Mouse (Mus musculus): ENCODE data around the gene Casq2. TPM values are rescaled to one million over a fixed set of nuclear protein-coding genes. Genes with fewer than 3 reads are reported as not detected.

Casq2 gene
- total and polyA plus RNA-seq, 3 experiments, result not detected

DNA sequence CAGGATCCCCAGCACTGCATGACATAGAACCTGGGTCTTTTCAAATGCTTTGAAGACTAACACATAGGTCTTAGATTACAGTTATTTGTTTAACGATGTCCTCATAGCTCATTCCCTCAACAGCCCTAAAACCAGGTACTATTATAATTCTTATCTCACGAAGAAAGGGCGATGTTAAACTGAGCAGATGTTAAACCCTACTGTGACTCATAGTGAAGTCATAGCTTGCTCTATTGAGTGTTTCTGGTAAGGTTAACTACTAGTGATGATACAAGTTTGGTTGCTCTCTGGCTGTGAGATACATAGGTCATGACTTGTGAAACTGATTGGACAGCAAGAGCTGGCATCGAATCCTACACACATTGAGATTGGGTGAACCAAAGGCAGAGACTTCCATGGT, 56.7 kb downstream of the Casq2 start:
- Histone ChIP-seq H3K27ac (ENCODE audit: control insufficient read depth, low read depth, low read length) (no peak overlapping the region), H3K4me1 (ENCODE audit: control insufficient read depth in 1 of 2, insufficient read depth in 2 of 2, low read length in 2 of 2) (no peaks in the 10 kb centered on the region)
- TF ChIP-seq RAD21 (IDR thresholded peaks at IDR 0.05; ENCODE audit: low read depth, low read length), result no peak
- TF ChIP-seq GABPA (IDR thresholded peaks at IDR 0.05; ENCODE audit: low read depth, low read length), result no peak
- no peak for TF ChIP-seq CHD1 (IDR thresholded peaks at IDR 0.05; ENCODE audit: low read depth, low read length)
- TF ChIP-seq MAX (IDR thresholded peaks at IDR 0.05; ENCODE audit: low read length), result no peak
- no peak for TF ChIP-seq TAL1 (IDR thresholded peaks at IDR 0.05; ENCODE audit: low read length)
- TF ChIP-seq USF1 (IDR thresholded peaks at IDR 0.05; ENCODE audit: low read depth, low read length), result no peak
- TF ChIP-seq MAFK (IDR thresholded peaks at IDR 0.05; ENCODE audit: borderline replicate concordance, low read depth, low read length), result no peak
- TF ChIP-seq ZNF384 (IDR thresholded peaks at IDR 0.05; ENCODE audit: low read depth, low read length), result no peak
- no peak for TF ChIP-seq CHD2 (IDR thresholded peaks at IDR 0.05; ENCODE audit: low read length)
- no peak for TF ChIP-seq ETS1 (IDR thresholded peaks at IDR 0.05; ENCODE audit: low read depth, low read length)

DNA sequence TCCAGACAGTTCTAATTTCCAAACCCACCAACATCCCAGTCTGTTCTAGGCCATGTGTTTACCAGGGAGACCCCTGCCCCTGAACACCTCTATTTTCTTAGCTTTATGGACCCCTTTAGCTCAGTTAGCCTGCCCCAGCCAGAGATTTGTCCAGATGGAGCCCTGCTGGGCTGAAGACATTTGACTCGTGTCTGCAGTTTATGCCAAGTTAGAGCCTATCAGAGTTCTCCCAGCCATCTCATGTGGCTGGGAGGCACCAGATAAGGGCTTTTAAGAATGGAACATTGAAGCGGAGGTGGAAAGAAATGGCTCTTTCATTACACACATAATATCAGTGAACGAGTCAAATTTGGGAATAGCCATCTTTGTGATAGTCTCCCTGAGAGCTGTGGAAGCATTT, 57.3 kb downstream of the Casq2 start:
- H3K4me3 ChIP-seq (ENCODE audit: control insufficient read depth in 1 of 2, insufficient read depth in 1 of 2, low read depth in 2 of 2, low read length in 2 of 2), result no peak overlapping the region
- H3K27ac ChIP-seq (ENCODE audit: control insufficient read depth, low read depth, low read length), result no peak overlapping the region
- H3K4me1 ChIP-seq (ENCODE audit: control insufficient read depth in 1 of 2, insufficient read depth in 2 of 2, low read length in 2 of 2), result no peaks in the 10 kb centered on the region

More for the DNA sequence above, 56.7 kb downstream of the Casq2 start:
- Histone ChIP-seq H3K9ac (ENCODE audit: control insufficient read depth, low read depth, low read length, poor library complexity, severe bottlenecking) (no peak overlapping the region), H3K36me3 (ENCODE audit: control insufficient read depth in 1 of 2, insufficient read depth in 2 of 2, low read length in 2 of 2) (no peaks in the 10 kb centered on the region), H3K9me3 (replicated peaks; ENCODE audit: insufficient read depth, low read length) (no peaks in the 10 kb centered on the region), H3K4me3 (ENCODE audit: control insufficient read depth in 1 of 2, insufficient read depth in 1 of 2, low read depth in 2 of 2, low read length in 2 of 2) (no peak overlapping the region), H3K79me2 (ENCODE audit: control insufficient read depth, insufficient read depth, low read length, poor library complexity) (no peaks in the 10 kb centered on the region), H3K27me3 (ENCODE audit: control insufficient read depth in 1 of 2, insufficient read depth in 2 of 2, low read length in 2 of 2) (no peaks in the 10 kb centered on the region)
- DNase-seq (ENCODE audit: low read depth, low spot score), result no peak

DNA sequence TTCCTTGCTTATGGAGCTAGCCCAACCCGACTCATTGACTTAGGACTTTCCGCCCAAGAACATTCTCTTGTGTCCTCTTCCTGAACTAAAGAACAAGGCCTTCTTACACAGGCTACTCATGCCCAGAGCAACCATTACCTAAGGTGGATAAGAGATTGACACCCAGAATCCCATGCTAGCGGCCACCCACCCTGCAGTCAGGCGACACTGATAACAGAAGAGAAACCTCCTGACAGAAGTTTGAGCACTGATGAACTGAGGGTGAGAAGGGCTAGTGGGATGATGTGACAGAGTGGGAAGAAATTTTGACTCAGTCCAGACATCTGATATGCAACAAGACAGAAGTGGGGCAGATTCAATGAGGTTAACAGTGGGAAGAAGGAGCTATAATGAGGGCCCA, 58.2 kb downstream of the Casq2 start:
- no peak overlapping the region for H3K4me3 ChIP-seq (ENCODE audit: control insufficient read depth in 1 of 2, insufficient read depth in 1 of 2, low read depth in 2 of 2, low read length in 2 of 2)
- no peak overlapping the region for H3K9ac ChIP-seq (ENCODE audit: control insufficient read depth, low read depth, low read length, poor library complexity, severe bottlenecking)
- H3K79me2 ChIP-seq (ENCODE audit: control insufficient read depth, insufficient read depth, low read length, poor library complexity), result no peaks in the 10 kb centered on the region
- H3K9me3 ChIP-seq (replicated peaks; ENCODE audit: insufficient read depth, low read length), result no peaks in the 10 kb centered on the region
- H3K4me1 ChIP-seq (ENCODE audit: control insufficient read depth in 1 of 2, insufficient read depth in 2 of 2, low read length in 2 of 2), result no peaks in the 10 kb centered on the region
- H3K27me3 ChIP-seq (ENCODE audit: control insufficient read depth in 1 of 2, insufficient read depth in 2 of 2, low read length in 2 of 2), result no peaks in the 10 kb centered on the region
- TF ChIP-seq E2F4 (IDR thresholded peaks at IDR 0.05; ENCODE audit: borderline replicate concordance, low read depth, low read length), result no peak
- TF ChIP-seq NELFE (IDR thresholded peaks at IDR 0.05; ENCODE audit: low read depth, low read length), result no peak
- no peak for TF ChIP-seq GATA1 (IDR thresholded peaks at IDR 0.05; ENCODE audit: low read depth, low read length)
- no peak for TF ChIP-seq USF1 (IDR thresholded peaks at IDR 0.05; ENCODE audit: low read depth, low read length)
- no peak for TF ChIP-seq MYC (IDR thresholded peaks at IDR 0.05; ENCODE audit: low read depth, low read length)
- TF ChIP-seq UBTF (IDR thresholded peaks at IDR 0.05; ENCODE audit: borderline replicate concordance, insufficient read depth, low read depth, low read length), result no peak
- no peak for TF ChIP-seq MAZ (IDR thresholded peaks at IDR 0.05; ENCODE audit: low read depth, low read length)
- TF ChIP-seq TAL1 (IDR thresholded peaks at IDR 0.05; ENCODE audit: low read length), result no peak
- no peak for TF ChIP-seq CHD1 (IDR thresholded peaks at IDR 0.05; ENCODE audit: low read depth, low read length)
- TF ChIP-seq RCOR1 (IDR thresholded peaks at IDR 0.05; ENCODE audit: low read depth, low read length), result no peak
- TF ChIP-seq ETS1 (IDR thresholded peaks at IDR 0.05; ENCODE audit: low read depth, low read length), result no peak
- TF ChIP-seq BHLHE40 (IDR thresholded peaks at IDR 0.05; ENCODE audit: borderline replicate concordance, low read depth, low read length), result no peak
- no peak for TF ChIP-seq MYB (IDR thresholded peaks at IDR 0.05; ENCODE audit: low read depth, low read length)
- TF ChIP-seq USF2 (IDR thresholded peaks at IDR 0.05; ENCODE audit: borderline replicate concordance in 1 of 2, insufficient read depth in 1 of 2, low read depth in 1 of 2, low read length in 2 of 2), result no peak
- no peak for TF ChIP-seq POLR2AphosphoS2 (IDR thresholded peaks at IDR 0.05; ENCODE audit: low read length)
- TF ChIP-seq ZC3H11A (IDR thresholded peaks at IDR 0.05; ENCODE audit: low read depth, low read length), result no peak
- no peak for TF ChIP-seq ZNF384 (IDR thresholded peaks at IDR 0.05; ENCODE audit: low read depth, low read length)
- no peak for TF ChIP-seq JUND (IDR thresholded peaks at IDR 0.05; ENCODE audit: low read depth, low read length)
- H3K27ac ChIP-seq (ENCODE audit: control insufficient read depth, low read depth, low read length), result no peak overlapping the region
- H3K36me3 ChIP-seq (ENCODE audit: control insufficient read depth in 1 of 2, insufficient read depth in 2 of 2, low read length in 2 of 2), result no peaks in the 10 kb centered on the region
- no peak for DNase-seq (ENCODE audit: low read depth, low spot score)

More for the DNA sequence above, 57.3 kb downstream of the Casq2 start:
- Histone ChIP-seq H3K27me3 (ENCODE audit: control insufficient read depth in 1 of 2, insufficient read depth in 2 of 2, low read length in 2 of 2) (no peaks in the 10 kb centered on the region), H3K36me3 (ENCODE audit: control insufficient read depth in 1 of 2, insufficient read depth in 2 of 2, low read length in 2 of 2) (no peaks in the 10 kb centered on the region), H3K9ac (ENCODE audit: control insufficient read depth, low read depth, low read length, poor library complexity, severe bottlenecking) (no peak overlapping the region), H3K79me2 (ENCODE audit: control insufficient read depth, insufficient read depth, low read length, poor library complexity) (no peaks in the 10 kb centered on the region), H3K9me3 (replicated peaks; ENCODE audit: insufficient read depth, low read length) (no peaks in the 10 kb centered on the region)
- TF ChIP-seq USF2 (IDR thresholded peaks at IDR 0.05; ENCODE audit: borderline replicate concordance in 1 of 2, insufficient read depth in 1 of 2, low read depth in 1 of 2, low read length in 2 of 2), result no peak
- TF ChIP-seq JUND (IDR thresholded peaks at IDR 0.05; ENCODE audit: low read depth, low read length), result no peak
- TF ChIP-seq TAL1 (IDR thresholded peaks at IDR 0.05; ENCODE audit: low read length), result no peak
- no peak for TF ChIP-seq NRF1 (IDR thresholded peaks at IDR 0.05; ENCODE audit: insufficient read depth, low read depth, low read length, poor library complexity, severe bottlenecking)
- TF ChIP-seq SMC3 (IDR thresholded peaks at IDR 0.05; ENCODE audit: low read depth, low read length), result no peak
- no peak for DNase-seq (ENCODE audit: low read depth, low spot score)

All from MEL (cell line).